Mouse (Mus musculus) stomach, postnatal 0 days (tissue): ENCODE data around the gene Gm19410. TPM values are rescaled to one million over a fixed set of nuclear protein-coding genes. Genes with fewer than 3 reads are reported as not detected.

Experiments
- ATAC-seq: fragments of 200-750 bp; cut with Nextera tagmentation; 2 replicates; pipeline ENCODE4 v1.8.0; 2017; ENCODE audit not compliant: low FRiP score, low TSS enrichment
- DNase-seq: peaks from one replicate; pipeline ENCODE4 v3.0.0-alpha.2; 2016; ENCODE audit warnings: low spot score
- H3K27ac ChIP-seq: fragments of 300-500 bp; sonication (generic); replicated peaks from 2 replicates; pipeline ENCODE4 v1.5.1; 2014; ENCODE audit warnings: mild to moderate bottlenecking, control low read depth
- H3K27me3 ChIP-seq: fragments of 300-500 bp; sonication (generic); 2 replicates; pipeline ENCODE4 v1.6.1; 2014; ENCODE audit warnings: low read length; ENCODE audit not compliant: control insufficient read depth, insufficient read depth
- H3K36me3 ChIP-seq: fragments of 300-500 bp; sonication (generic); 2 replicates; pipeline ENCODE4 v1.6.1; 2014; ENCODE audit warnings: low read length, mixed read lengths; ENCODE audit not compliant: control insufficient read depth, insufficient read depth
- H3K4me1 ChIP-seq: fragments of 300-500 bp; sonication (generic); replicated peaks from 2 replicates; pipeline ENCODE4 v1.6.1; 2014; ENCODE audit warnings: antibody characterized with exemption; ENCODE audit not compliant: control insufficient read depth, insufficient read depth
- H3K4me2 ChIP-seq: fragments of 300-500 bp; sonication (generic); replicated peaks from 2 replicates; pipeline ENCODE4 v1.6.1; 2014; ENCODE audit warnings: low read depth, mild to moderate bottlenecking, control low read depth, moderate library complexity
- H3K4me3 ChIP-seq: fragments of 300-500 bp; sonication (generic); 2 replicates; pipeline ENCODE4 v1.5.1; 2014; ENCODE audit warnings: low read depth, low read length, control low read depth
- H3K9ac ChIP-seq: fragments of 300-500 bp; sonication (generic); 2 replicates; pipeline ENCODE4 v1.6.1; 2014; ENCODE audit warnings: mild to moderate bottlenecking, low read length, control low read depth, mixed read lengths
- H3K9me3 ChIP-seq: fragments of 300-500 bp; sonication (generic); 2 replicates; pipeline ENCODE4 v1.6.1; 2016; ENCODE audit warnings: low read length; ENCODE audit not compliant: control insufficient read depth
- CTCF ChIP-seq: IDR thresholded peaks from 2 replicates; pipeline ENCODE4 v1.5.1; 2016; ENCODE audit warnings: antibody characterized with exemption, low read depth, mild to moderate bottlenecking, moderate library complexity
- EP300 ChIP-seq: optimal IDR thresholded peaks from 2 replicates; pipeline ENCODE3; 2016; ENCODE audit warnings: antibody characterized with exemption
- WGBS: fragments of 180-500 bp; shearing (Covaris S2); extraction: QIAGEN DNeasy Blood & Tissue Kit; methylation state at CpG from one replicate; pipeline ENCODE4 v1.1.7; 2014; 5-methylcytosine and 5-hydroxymethylcytosine counted together
- microRNA-seq: library from miRNA; unstranded; fragments of <30 nt; microRNA quantifications from one replicate; pipeline ENCODE4, GENCODE M21; 2016
- polyA plus RNA-seq: library from polyadenylated mRNA; unstranded; fragments of >200 nt; fragmentation: Nextera tagmentation; extraction: Ambion mirVana; gene quantifications from 2 replicates; pipeline ENCODE4 v1.2.1, GENCODE M21; 2015

Gm19410 gene
- not detected in 2 replicates for polyA plus RNA-seq

- Histone ChIP-seq H3K27ac (no peak within 1 kb of the TSS), H3K4me2 (peak within 1 kb of the TSS; percentile 71), H3K36me3 (no peaks in the 10 kb centered on the region), H3K27me3 (no peaks in the 10 kb centered on the region), H3K9ac (peak within 1 kb of the TSS; percentile 41; the same call in 1 of the 2 replicates), H3K4me3 (peak within 1 kb of the TSS; percentile 35), H3K4me1 (0 out of 2 replicates have a peak, but pooled peaks cover 2% of the 10 kb centered on the region), H3K9me3 (no peaks in the 10 kb centered on the region)
- no peak for ATAC-seq
- peak; percentile 54 for DNase-seq
- under 1% methylated on average over 35 of the region's 35 CpGs for WGBS
- TF ChIP-seq CTCF (no peak), EP300 (no peak)
Measured at GRCm38 (mm10) chr8:35765499-35766193, at the start of gene Gm19410. Gene Gm19410 (plus strand): TSS chr8:35765790.

DNA sequence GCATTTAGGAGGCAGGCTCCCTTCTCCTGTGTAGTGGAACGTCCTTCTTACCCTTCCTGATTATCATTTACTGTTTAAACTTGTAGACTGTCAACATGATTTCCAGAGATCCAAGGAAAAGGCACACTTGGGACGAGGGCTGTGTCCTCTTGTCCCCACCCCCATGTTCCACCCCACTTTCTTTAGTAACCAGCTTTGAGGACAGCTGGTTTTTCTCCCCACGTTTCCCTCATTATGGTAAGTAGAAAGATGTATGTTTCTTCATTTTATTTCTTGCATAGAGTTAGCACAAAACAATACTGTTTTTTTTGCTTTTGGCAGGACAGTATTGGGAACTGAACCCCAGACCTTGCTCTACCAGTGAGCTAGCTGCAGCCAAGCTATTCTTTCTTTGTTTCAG lies 34.8 kb upstream of the Gm19410 start:
- H3K4me3 ChIP-seq: no peak overlapping the region
- H3K27me3 ChIP-seq: no peaks in the 10 kb centered on the region
- ATAC-seq (no peak), DNase-seq (no peak)
- no peak overlapping the region for H3K27ac ChIP-seq
- no peaks in the 10 kb centered on the region for H3K36me3 ChIP-seq
- 33% methylated on average over 3 of the region's 3 CpGs for WGBS
- TF ChIP-seq EP300: no peak
- no peak for TF ChIP-seq CTCF
- no peak overlapping the region for H3K9ac ChIP-seq
- H3K9me3 ChIP-seq: no peaks in the 10 kb centered on the region
- no peaks in the 10 kb centered on the region for H3K4me1 ChIP-seq
- no peak overlapping the region for H3K4me2 ChIP-seq

- DNase-seq: no peak
- Histone ChIP-seq H3K9ac (no peak overlapping the region), H3K27me3 (no peaks in the 10 kb centered on the region), H3K4me2 (no peak overlapping the region), H3K4me1 (no peaks in the 10 kb centered on the region), H3K36me3 (no peaks in the 10 kb centered on the region), H3K27ac (no peak overlapping the region), H3K4me3 (no peak overlapping the region), H3K9me3 (no peaks in the 10 kb centered on the region)
- peak; percentile 56 for TF ChIP-seq CTCF
- TF ChIP-seq EP300: no peak
- no peak for ATAC-seq
- WGBS: 62% methylated on average over 3 of the region's 3 CpGs
Measured at GRCm38 (mm10) chr8:35735438-35735837, 30.2 kb upstream of the Gm19410 start.

- no peak overlapping the region for H3K27ac ChIP-seq
- TF ChIP-seq CTCF: no peak
- TF ChIP-seq EP300: no peak
- H3K4me2 ChIP-seq: no peak overlapping the region
- no peaks in the 10 kb centered on the region for H3K9me3 ChIP-seq
- no peaks in the 10 kb centered on the region for H3K4me1 ChIP-seq
- no peak for ATAC-seq
- H3K36me3 ChIP-seq: no peaks in the 10 kb centered on the region
- H3K4me3 ChIP-seq: no peak overlapping the region
- DNase-seq: no peak
- no peaks in the 10 kb centered on the region for H3K27me3 ChIP-seq
- 84% methylated on average over 5 of the region's 5 CpGs for WGBS
- no peak overlapping the region for H3K9ac ChIP-seq
Measured at GRCm38 (mm10) chr8:35756202-35756601, 9.4 kb upstream of the Gm19410 start.

- Histone ChIP-seq H3K4me3 (peak overlapping the region; percentile 35), H3K9ac (no peak overlapping the region), H3K36me3 (no peaks in the 10 kb centered on the region), H3K27ac (no peak overlapping the region), H3K9me3 (no peaks in the 10 kb centered on the region), H3K4me2 (peak overlapping the region; percentile 71), H3K4me1 (0 out of 2 replicates have a peak, but pooled peaks cover 2% of the 10 kb centered on the region), H3K27me3 (no peaks in the 10 kb centered on the region)
- DNase-seq (no peak), ATAC-seq (no peak)
- WGBS: 6% methylated on average over 9 of the region's 9 CpGs
- TF ChIP-seq EP300 (no peak), CTCF (no peak)
Measured at GRCm38 (mm10) chr8:35765020-35765419, 570 bp upstream of the Gm19410 start.

- no peak for TF ChIP-seq CTCF
- TF ChIP-seq EP300: no peak
- no peak overlapping the region for H3K9ac ChIP-seq
- no peak overlapping the region for H3K4me3 ChIP-seq
- H3K27ac ChIP-seq: no peak overlapping the region
- no peak overlapping the region for H3K4me2 ChIP-seq
- no peak for DNase-seq
- H3K27me3 ChIP-seq: no peaks in the 10 kb centered on the region
- WGBS: 45% methylated on average over 7 of the region's 7 CpGs
- ATAC-seq: no peak
- H3K9me3 ChIP-seq: no peaks in the 10 kb centered on the region
- no peaks in the 10 kb centered on the region for H3K36me3 ChIP-seq
- no peaks in the 10 kb centered on the region for H3K4me1 ChIP-seq
Measured at GRCm38 (mm10) chr8:35773508-35773907, 7.9 kb downstream of the Gm19410 start.

Small RNA genes within 50 kb of the gene (microRNA-seq; reads per million reads assigned to microRNA genes)
- gene Gm44474: not detected
